Mouse (Mus musculus) heart, adult 2 months (tissue): Measurements from ENCODE around the gene Srsf2.

Experiments
- CTCF ChIP-seq: fragments of 200-600 bp; IDR thresholded peaks from 2 replicates; pipeline ENCODE4 v1.8.1; 2022; ENCODE audit warnings: antibody characterized with exemption, mild to moderate bottlenecking, moderate library complexity
- POLR2A ChIP-seq: fragments of 200-500 bp; IDR thresholded peaks from 2 replicates; pipeline ENCODE4 v1.6.1; 2011; ENCODE audit warnings: mild to moderate bottlenecking, low read depth, low read length, control low read depth; ENCODE audit not compliant: insufficient read depth

DNA sequence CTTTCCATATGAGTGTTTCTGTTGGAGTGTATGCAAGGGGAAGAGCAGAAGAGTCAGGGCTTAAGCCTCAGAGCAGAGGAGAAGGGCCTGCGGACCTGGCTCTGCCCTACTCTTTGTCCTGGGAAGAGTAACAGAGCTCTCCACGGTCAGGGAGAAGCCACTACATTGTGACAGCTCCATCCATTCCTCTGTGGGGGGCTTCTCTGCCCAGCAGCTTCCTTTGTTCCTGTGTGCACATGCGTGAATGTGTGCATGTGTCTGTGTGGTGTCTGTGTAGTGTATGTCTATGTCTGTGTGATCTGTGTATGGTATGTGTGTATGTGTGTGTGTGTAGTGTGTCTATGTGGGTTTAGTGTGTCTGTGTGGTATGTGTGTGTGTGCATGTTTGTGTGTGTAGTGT lies 42.5 kb upstream of the Srsf2 start:
- TF ChIP-seq POLR2A (no peak), CTCF (no peak)
